Mouse (Mus musculus) kidney, postnatal 0 days (tissue): Measurements from ENCODE around the gene Tm4sf5. TPM values are rescaled to one million over a fixed set of nuclear protein-coding genes. Genes with fewer than 3 reads are reported as not detected.
"Not testable (repeated sequence)": the region's sequence is repeated elsewhere in the genome, so short reads cannot be mapped to it uniquely, and the experiment has no call there.

Experiments
- ATAC-seq: fragments of 200-750 bp; cut with Nextera tagmentation; replicated peaks from 2 replicates; pipeline ENCODE4 v1.8.0; 2017; ENCODE audit warnings: low read depth, moderate number of reproducible peaks, moderate TSS enrichment, moderate library complexity; ENCODE audit not compliant: low FRiP score
- DNase-seq: peaks from one replicate; pipeline ENCODE4 v3.0.0-alpha.2; 2016; ENCODE audit warnings: low spot score
- H3K27ac ChIP-seq: fragments of 300-500 bp; sonication (generic); 2 replicates; pipeline ENCODE4 v1.5.1; 2014; ENCODE audit warnings: mild to moderate bottlenecking
- H3K27me3 ChIP-seq: fragments of 300-500 bp; sonication (generic); 2 replicates; pipeline ENCODE4 v1.6.1; 2014; ENCODE audit warnings: low read length, mixed read lengths; ENCODE audit not compliant: insufficient read depth
- H3K36me3 ChIP-seq: fragments of 300-500 bp; sonication (generic); 2 replicates; pipeline ENCODE4 v1.6.1; 2014; ENCODE audit warnings: low read length, mixed read lengths; ENCODE audit not compliant: insufficient read depth
- H3K4me1 ChIP-seq: fragments of 300-500 bp; sonication (generic); replicated peaks from 2 replicates; pipeline ENCODE4 v1.6.1; 2014; ENCODE audit warnings: antibody characterized with exemption, low read length, mixed read lengths; ENCODE audit not compliant: insufficient read depth
- H3K4me2 ChIP-seq: fragments of 300-500 bp; sonication (generic); 2 replicates; pipeline ENCODE4 v1.6.1; 2014; ENCODE audit warnings: mild to moderate bottlenecking, low read length, moderate library complexity, mixed read lengths
- H3K4me3 ChIP-seq: fragments of 300-500 bp; sonication (generic); replicated peaks from 2 replicates; pipeline ENCODE4 v1.5.1; 2014; ENCODE audit warnings: low read depth, low read length
- H3K9ac ChIP-seq: fragments of 300-500 bp; sonication (generic); 2 replicates; pipeline ENCODE4 v1.6.1; 2014; ENCODE audit warnings: low read depth, low read length
- H3K9me3 ChIP-seq: fragments of 300-500 bp; sonication (generic); replicated peaks from 2 replicates; pipeline ENCODE4 v1.6.1; 2016; ENCODE audit warnings: low read length, inconsistent platforms, mixed read lengths
- CTCF ChIP-seq: IDR thresholded peaks from 2 replicates; pipeline ENCODE4 v1.5.1; 2016; ENCODE audit warnings: antibody characterized with exemption, low read depth, mild to moderate bottlenecking, moderate library complexity
- WGBS: fragments of 180-500 bp; shearing (Covaris S2); extraction: QIAGEN DNeasy Blood & Tissue Kit; methylation state at CpG from one replicate; pipeline ENCODE4 v1.1.7; 2014; 5-methylcytosine and 5-hydroxymethylcytosine counted together
- polyA plus RNA-seq: library from polyadenylated mRNA; unstranded; fragments of >200 nt; fragmentation: Nextera tagmentation; extraction: Ambion mirVana; gene quantifications from 2 replicates; pipeline ENCODE4 v1.2.1, GENCODE M21; 2015

The Tm4sf5 gene
- polyA plus RNA-seq, 1 experiment from 2014 or later, result 1.5 TPM

- Histone ChIP-seq H3K4me3 (no peak overlapping the region), H3K27ac (no peak overlapping the region), H3K9me3 (no peaks in the 10 kb centered on the region), H3K4me1 (peaks cover 8% of the 10 kb centered on the region; the same call in 1 of the 2 replicates), H3K4me2 (no peak overlapping the region), H3K27me3 (no peaks in the 10 kb centered on the region; the same call in 1 of the 2 replicates), H3K36me3 (no peaks in the 10 kb centered on the region), H3K9ac (no peak overlapping the region)
- ATAC-seq, result no peak
- WGBS, result 71% methylated on average over 4 of the region's 5 CpGs
- TF ChIP-seq CTCF, result no peak
- DNase-seq, result no peak
Measured at GRCm38 (mm10) chr11:70467902-70468619, 37.0 kb upstream of the Tm4sf5 start.

- peaks cover 8% of the 10 kb centered on the region; the same call in 1 of the 2 replicates for H3K4me1 ChIP-seq
- H3K36me3 ChIP-seq, result no peaks in the 10 kb centered on the region
- H3K9me3 ChIP-seq, result no peaks in the 10 kb centered on the region
- DNase-seq (no peak), ATAC-seq (no peak)
- no peak overlapping the region for H3K4me3 ChIP-seq
- no peaks in the 10 kb centered on the region for H3K27me3 ChIP-seq
- no peak for TF ChIP-seq CTCF
- no peak overlapping the region for H3K4me2 ChIP-seq
- H3K27ac ChIP-seq, result no peak overlapping the region
- no peak overlapping the region for H3K9ac ChIP-seq
- 93% methylated on average over 3 of the region's 3 CpGs for WGBS
Measured at GRCm38 (mm10) chr11:70469764-70470163, 35.3 kb upstream of the Tm4sf5 start.

GRCm38 (mm10) chr11:70472716-70473115 lies 32.3 kb upstream of the Tm4sf5 start:
- 0 out of 2 replicates have a peak overlapping the region, but pooled peaks have one; percentile 13 for H3K27ac ChIP-seq
- no peak for DNase-seq
- TF ChIP-seq CTCF, result no peak

GRCm38 (mm10) chr11:70473291-70473690 lies 31.8 kb upstream of the Tm4sf5 start:
- H3K4me2 ChIP-seq, H3K9ac ChIP-seq, H3K4me1 ChIP-seq, DNase-seq, H3K4me3 ChIP-seq, H3K36me3 ChIP-seq, H3K9me3 ChIP-seq, ATAC-seq, H3K27me3 ChIP-seq: not testable (repeated sequence)
- WGBS, result 58% methylated on average over 5 of the region's 5 CpGs
- peak overlapping the region; percentile 62 for H3K27ac ChIP-seq

More at GRCm38 (mm10) chr11:70472716-70473115, 32.3 kb upstream of the Tm4sf5 start:
- Histone ChIP-seq H3K9me3 (no peaks in the 10 kb centered on the region), H3K4me3 (no peak overlapping the region), H3K36me3 (no peaks in the 10 kb centered on the region), H3K4me2 (no peak overlapping the region), H3K27me3 (no peaks in the 10 kb centered on the region), H3K9ac (no peak overlapping the region), H3K4me1 (no peaks in the 10 kb centered on the region)
- ATAC-seq, result no peak

- Histone ChIP-seq H3K36me3 (no peaks in the 10 kb centered on the region), H3K4me1 (no peaks in the 10 kb centered on the region), H3K27ac (peak overlapping the region; percentile 60), H3K4me2 (no peak overlapping the region; the same call in 1 of the 2 replicates), H3K27me3 (no peaks in the 10 kb centered on the region), H3K4me3 (no peak overlapping the region), H3K9me3 (no peaks in the 10 kb centered on the region), H3K9ac (no peak overlapping the region)
- no peak for TF ChIP-seq CTCF
- 43% methylated on average over 12 of the region's 12 CpGs for WGBS
- ATAC-seq (peak; percentile 85), DNase-seq (peak; percentile 50)
Measured at GRCm38 (mm10) chr11:70474872-70475534, 30.0 kb upstream of the Tm4sf5 start.

- Histone ChIP-seq H3K4me3 (no peak overlapping the region), H3K27ac (no peak overlapping the region), H3K27me3 (no peaks in the 10 kb centered on the region), H3K4me1 (no peaks in the 10 kb centered on the region), H3K9me3 (no peaks in the 10 kb centered on the region), H3K9ac (no peak overlapping the region), H3K36me3 (no peaks in the 10 kb centered on the region), H3K4me2 (no peak overlapping the region)
- no peak for ATAC-seq
- no peak for TF ChIP-seq CTCF
- DNase-seq, result peak; percentile 74
- WGBS, result 45% methylated on average over 2 of the region's 2 CpGs
Measured at GRCm38 (mm10) chr11:70485498-70485897, 19.5 kb upstream of the Tm4sf5 start.
